Comparison of ENCODE assay signal across 25 mouse cellular contexts in genomic region chr1:64101331-64101730, GRCm38 (mm10). TPM values are rescaled to one million over a fixed set of nuclear protein-coding genes. Genes with fewer than 3 reads are reported as not detected.
DNase-seq lines count a peak whose midpoint lies in the region; ATAC-seq and TF ChIP-seq lines count a peak whose summit lies in the region.
"Had no signal": no experiment of that assay in that cellular context is flagged by ENCODE, and none has a peak within 500 bp of the region (broad histone marks: within the 10 kb centered on the region; RNA-seq: fewer than 3 reads in every experiment).

No protein-coding gene starts in this region.

- intact Hi-C loops in gastrocnemius, adult 2 months (cut with DNase I) = no loop called here

- peaks cover 2% of the 10 kb centered on the region; the same call in 1 of the 2 replicates for H3K79me2 ChIP-seq in MEL (ENCODE audit: control insufficient read depth, insufficient read depth, low read length, poor library complexity)

- H3K9me3 ChIP-seq in MEL (replicated peaks; ENCODE audit: insufficient read depth, low read length) = no peaks in the 10 kb centered on the region
- H3K9me3 ChIP-seq: embryonic facial prominence, embryonic 13.5 days; forebrain, embryonic 13.5 days; limb, embryonic 15.5 days; liver, embryonic 15.5 days had no signal

- peaks cover 0 to 26% of the 10 kb centered on the region in 2 experiments; a peak in 2 of 4 replicates for H3K36me3 ChIP-seq in MEL (ENCODE audit: control insufficient read depth in 1 of 2, insufficient read depth in 2 of 2, low read length in 2 of 2)
- H3K36me3 ChIP-seq: liver, embryonic 15.5 days had no signal

- no peak for TF ChIP-seq EP300 in MEL (IDR thresholded peaks at IDR 0.05; ENCODE audit: low read depth in 1 of 2, low read length in 2 of 2)

- no peaks in the 10 kb centered on the region for H3K27me3 ChIP-seq in MEL (ENCODE audit: control insufficient read depth in 1 of 2, insufficient read depth in 2 of 2, low read length in 2 of 2)
- H3K27me3 ChIP-seq: embryonic facial prominence, embryonic 13.5 days; forebrain, embryonic 13.5 days; limb, embryonic 15.5 days; liver, embryonic 15.5 days had no signal

- DNase-seq in gastrocnemius, adult 2 months = no peak
- DNase-seq in gastrocnemius, postnatal 4 days (ENCODE audit: low spot score in 2 of 2) = no peak
- DNase-seq in MEL (ENCODE audit: low read depth, low spot score) = peak; percentile 22
- no peak for DNase-seq in urinary bladder, postnatal 25 days (ENCODE audit: low spot score)
- DNase-seq in lung, adult 2 months = no peak
- DNase-seq: adrenal gland, adult 8-10 months; cerebellum, adult 18-20 months; cerebellum, postnatal 25 days; embryo, embryonic 11 days; gastrocnemius, postnatal 10 days; heart, postnatal 36 days; kidney, adult 9 months; kidney, postnatal 14 days; layer of hippocampus, postnatal 36 days; lung, postnatal 10 days; midbrain, embryonic 14.5 days; thymus, postnatal 14 days had no signal

- no peak for TF ChIP-seq CTCF in gastrocnemius, adult 2 months (IDR thresholded peaks at IDR 0.05)
- no peak for TF ChIP-seq CTCF in MEL (IDR thresholded peaks at IDR 0.05 in 2 of 3, conservative IDR thresholded peaks at IDR 0.05 in 1 of 3; ENCODE audit: control insufficient read depth in 1 of 3, insufficient read depth in 1 of 3, low read depth in 2 of 3, low read length in 3 of 3, poor library complexity in 1 of 3, severe bottlenecking in 1 of 3)
- TF ChIP-seq CTCF in lung, adult 2 months (IDR thresholded peaks at IDR 0.05; ENCODE audit: insufficient read depth, low read length) = no peak

- peak overlapping the region; percentile 35; the same call in 1 of the 2 replicates for H3K27ac ChIP-seq in gastrocnemius, adult 2 months
- no peak overlapping the region for H3K27ac ChIP-seq in MEL (ENCODE audit: control insufficient read depth, low read depth, low read length)
- H3K27ac ChIP-seq: embryonic facial prominence, embryonic 13.5 days; forebrain, embryonic 13.5 days; limb, embryonic 15.5 days; liver, embryonic 15.5 days had no signal

- ATAC-seq in hematopoietic stem cell, adult 5-6 weeks (replicated peaks in 1 of 2; ENCODE audit: insufficient read depth in 1 of 2, low FRiP score in 2 of 2, low TSS enrichment in 1 of 2, low read depth in 1 of 2, poor library complexity in 2 of 2, severe bottlenecking in 2 of 2) = peak; percentile 15 to 37; a peak in 1 of 4 replicates
- peak; percentile 29; the same call in 1 of the 2 replicates for ATAC-seq in megakaryocyte progenitor cell, adult 5-6 weeks (replicated peaks; ENCODE audit: poor library complexity)
- ATAC-seq: forebrain, embryonic 13.5 days; hindbrain, embryonic 16.5 days; intestine, embryonic 16.5 days had no signal

- no peak for TF ChIP-seq POLR2A in MEL (IDR thresholded peaks at IDR 0.05; ENCODE audit: control insufficient read depth in 1 of 2, insufficient read depth in 1 of 2, low read depth in 1 of 2, low read length in 2 of 2, poor library complexity in 1 of 2)
- no peak for TF ChIP-seq POLR2A in lung, adult 2 months (IDR thresholded peaks at IDR 0.05; ENCODE audit: borderline replicate concordance, extremely low read depth, low read depth, low read length)

- 43% methylated on average over 3 of the region's 3 CpGs for WGBS in lung, adult 2 months

- H3K9ac ChIP-seq in MEL (ENCODE audit: control insufficient read depth, low read depth, low read length, poor library complexity, severe bottlenecking) = no peak overlapping the region
- H3K9ac ChIP-seq: embryonic facial prominence, embryonic 13.5 days; forebrain, embryonic 13.5 days; limb, embryonic 15.5 days; liver, embryonic 15.5 days had no signal

- H3K4me1 ChIP-seq in MEL (ENCODE audit: control insufficient read depth in 1 of 2, insufficient read depth in 2 of 2, low read length in 2 of 2) = peaks cover 16 to 24% of the 10 kb centered on the region in 2 experiments
- H3K4me1 ChIP-seq in lung, adult 2 months (ENCODE audit: control insufficient read depth, insufficient read depth, low read length) = peaks cover 30% of the 10 kb centered on the region

- no peak overlapping the region for H3K4me3 ChIP-seq in gastrocnemius, adult 2 months
- H3K4me3 ChIP-seq in MEL (ENCODE audit: control insufficient read depth in 1 of 2, insufficient read depth in 1 of 2, low read depth in 2 of 2, low read length in 2 of 2) = no peak overlapping the region
- no peak overlapping the region for H3K4me3 ChIP-seq in lung, adult 2 months (replicated peaks; ENCODE audit: extremely low read depth, low read depth, low read length)
- H3K4me3 ChIP-seq: embryonic facial prominence, embryonic 13.5 days; forebrain, embryonic 13.5 days; limb, embryonic 15.5 days; liver, embryonic 15.5 days had no signal

- TF ChIP-seq RAD21 in MEL (IDR thresholded peaks at IDR 0.05; ENCODE audit: low read depth, low read length) = no peak

TF ChIP-seq in MEL, 35 proteins besides CTCF, POLR2A, EP300 and RAD21:
- TF ChIP-seq POLR2AphosphoS5 (IDR thresholded peaks at IDR 0.05; ENCODE audit: borderline replicate concordance, low read depth, low read length) (no peak), UBTF (IDR thresholded peaks at IDR 0.05; ENCODE audit: borderline replicate concordance, insufficient read depth, low read depth, low read length) (no peak), CHD1 (IDR thresholded peaks at IDR 0.05; ENCODE audit: low read depth, low read length) (no peak), RCOR1 (IDR thresholded peaks at IDR 0.05; ENCODE audit: low read depth, low read length) (no peak), MAFK (IDR thresholded peaks at IDR 0.05; ENCODE audit: borderline replicate concordance, low read depth, low read length) (no peak), HCFC1 (IDR thresholded peaks at IDR 0.05; ENCODE audit: low read depth, low read length) (no peak), ZNF384 (IDR thresholded peaks at IDR 0.05; ENCODE audit: low read depth, low read length) (no peak), TAL1 (IDR thresholded peaks at IDR 0.05; ENCODE audit: low read length) (no peak), TBP (IDR thresholded peaks at IDR 0.05; ENCODE audit: low read depth, low read length) (no peak)

RNA-seq across cellular contexts. Expression of gene Klf7, which starts 20.8 kb away (rescaled TPM):
- total RNA-seq in gastrocnemius, adult 2 months (2021) = 10 to 100 TPM in 1 of 2 experiments, 1 to 10 TPM in 1; 7.6 to 12.6 TPM
- total RNA-seq in gastrocnemius, postnatal 4 days (2021) = 10 to 100 TPM; 21.0 to 26.6 TPM
- total RNA-seq in MEL (2012; rRNA removed) = 1.6 and 2.7 TPM in 2 replicates
- 1 to 10 TPM in 1 of 2 experiments, not detected in 1; 3.1 TPM for polyA plus RNA-seq in MEL (2012; ENCODE audit: insufficient read depth in 1 of 2, insufficient read length in 2 of 2, low read depth in 1 of 2, low replicate concordance in 2 of 2, missing spikeins in 1 of 2)
- 3.0 and 6.0 TPM in 2 replicates for total RNA-seq in hematopoietic stem cell, adult 5-6 weeks (2017)
- 5.5 and 6.8 TPM in 2 replicates for total RNA-seq in megakaryocyte progenitor cell, adult 5-6 weeks (2015)
- 3.0 and 7.0 TPM in 2 replicates for total RNA-seq in megakaryocyte progenitor cell, adult 5-6 weeks (2017)
- 26.7 and 32.3 TPM in 2 replicates for polyA plus RNA-seq in lung, adult 2 months (2012; rRNA removed)
